Mouse (Mus musculus) T-cell, adult 2 months (primary cell): Measurements from ENCODE around the gene Atxn10.

Experiments used
- DNase-seq: peaks from one replicate; pipeline ENCODE4 v3.0.0; 2022; ENCODE audit warnings: low spot score

Gene Atxn10

GRCm38 (mm10) chr15:85404739-85405138 lies 68.7 kb downstream of the Atxn10 start:
- no peak for DNase-seq

- DNase-seq, result no peak
These were observed 69.5 kb downstream of the Atxn10 start for GRCm38 (mm10) chr15:85405567-85405966.

GRCm38 (mm10) chr15:85406846-85407245 lies 70.8 kb downstream of the Atxn10 start:
- DNase-seq, result no peak

- DNase-seq, result no peak
These were observed 71.3 kb downstream of the Atxn10 start for GRCm38 (mm10) chr15:85407342-85407741.

GRCm38 (mm10) chr15:85408790-85409189 lies 72.7 kb downstream of the Atxn10 start:
- DNase-seq, result no peak

- DNase-seq, result peak; percentile 2
These were observed 73.3 kb downstream of the Atxn10 start for GRCm38 (mm10) chr15:85409245-85409783.

GRCm38 (mm10) chr15:85409836-85410235 lies 73.8 kb downstream of the Atxn10 start:
- no peak for DNase-seq

GRCm38 (mm10) chr15:85414620-85415019 lies 78.6 kb downstream of the Atxn10 start:
- DNase-seq, result no peak

GRCm38 (mm10) chr15:85420686-85421085 lies 84.6 kb downstream of the Atxn10 start:
- DNase-seq, result no peak

GRCm38 (mm10) chr15:85424197-85424596 lies 88.2 kb downstream of the Atxn10 start:
- no peak for DNase-seq

GRCm38 (mm10) chr15:85428140-85428539 lies 92.1 kb downstream of the Atxn10 start:
- no peak for DNase-seq

GRCm38 (mm10) chr15:85442568-85442967 lies 106.5 kb downstream of the Atxn10 start:
- DNase-seq, result no peak

GRCm38 (mm10) chr15:85446652-85447051 lies 110.6 kb downstream of the Atxn10 start:
- no peak for DNase-seq

GRCm38 (mm10) chr15:85456891-85457290 lies 120.8 kb downstream of the Atxn10 start:
- no peak for DNase-seq

- no peak for DNase-seq
These were observed 121.8 kb downstream of the Atxn10 start for GRCm38 (mm10) chr15:85457838-85458237.

GRCm38 (mm10) chr15:85458631-85459082 lies 122.6 kb downstream of the Atxn10 start:
- DNase-seq, result no peak

GRCm38 (mm10) chr15:85461541-85461940 lies 125.5 kb downstream of the Atxn10 start:
- DNase-seq, result no peak

GRCm38 (mm10) chr15:85462138-85462537 lies 126.1 kb downstream of the Atxn10 start:
- DNase-seq, result no peak

- no peak for DNase-seq
These were observed 127.2 kb downstream of the Atxn10 start for GRCm38 (mm10) chr15:85463027-85463790.

- DNase-seq, result no peak
These were observed 128.1 kb downstream of the Atxn10 start for GRCm38 (mm10) chr15:85464190-85464589.

GRCm38 (mm10) chr15:85464823-85465565 lies 128.9 kb downstream of the Atxn10 start:
- no peak for DNase-seq

GRCm38 (mm10) chr15:85466456-85467067 lies 130.5 kb downstream of the Atxn10 start:
- DNase-seq, result no peak

GRCm38 (mm10) chr15:85469401-85469800 lies 133.4 kb downstream of the Atxn10 start:
- no peak for DNase-seq
